Mouse (Mus musculus) testis, postnatal 14 days (tissue): Measurements from ENCODE around the gene Wrap53.
"Not testable (repeated sequence)": the region's sequence is repeated elsewhere in the genome, so short reads cannot be mapped to it uniquely, and the experiment has no call there.

Source experiments
- DNase-seq: peaks from one replicate; pipeline ENCODE4 v3.0.0; 2021; ENCODE audit warnings: low spot score

Gene Wrap53

DNA sequence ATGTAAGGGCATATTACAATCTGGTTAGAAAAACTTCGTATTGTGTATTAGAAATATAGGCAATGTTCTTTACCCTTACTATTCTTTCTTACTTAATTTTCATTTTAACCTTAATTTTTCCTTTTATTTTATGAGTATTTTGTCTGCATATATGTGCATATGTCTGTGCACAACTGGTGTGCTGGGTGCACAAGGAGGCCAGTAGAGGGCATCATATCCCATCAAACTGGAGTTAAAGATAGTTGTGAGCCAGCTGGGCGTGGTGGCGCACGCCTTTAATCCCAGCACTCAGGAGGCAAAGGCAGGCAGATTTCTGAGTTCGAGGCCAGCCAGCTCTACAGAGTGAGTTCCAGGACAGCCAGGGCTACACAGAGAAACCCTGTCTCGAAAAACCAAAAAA is 49.3 kb downstream of the Wrap53 start:
- DNase-seq = not testable (repeated sequence)

DNA sequence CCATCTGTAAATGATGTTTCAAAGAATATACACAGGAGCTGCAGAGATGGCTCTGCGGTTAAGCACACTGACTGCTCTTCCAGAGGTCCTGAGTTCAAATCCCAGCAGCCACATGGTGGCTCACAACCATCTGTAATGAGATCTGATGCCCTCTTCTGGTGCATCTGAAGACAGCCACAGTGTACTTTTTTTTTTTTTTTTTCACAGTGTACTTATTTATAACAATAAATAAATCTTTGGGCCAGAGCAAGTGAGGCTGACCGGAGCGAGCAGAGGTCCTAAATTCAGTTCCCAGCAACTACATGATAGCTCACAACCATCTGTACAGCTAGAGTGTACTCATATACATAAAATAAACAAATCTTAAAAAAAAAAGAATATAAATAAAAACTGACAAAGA is 49.8 kb downstream of the Wrap53 start:
- DNase-seq = not testable (repeated sequence)

DNA sequence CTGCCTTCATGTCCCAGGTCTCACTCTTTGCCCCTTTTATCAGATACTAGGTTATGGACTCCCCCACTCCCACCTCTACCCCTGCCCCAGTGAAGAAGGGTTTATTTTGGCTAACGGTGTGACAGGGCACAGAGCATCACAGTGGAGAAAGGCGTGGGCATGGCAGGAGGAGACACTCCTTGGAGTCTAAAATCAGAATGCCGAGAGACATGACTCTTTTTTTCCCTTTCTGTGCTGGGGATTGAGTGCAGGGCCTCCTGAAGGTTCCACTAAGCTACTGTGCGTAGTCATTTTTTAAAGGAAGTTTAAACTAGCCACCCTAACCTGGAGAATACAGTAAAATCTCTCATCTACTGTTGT is 52.0 kb downstream of the Wrap53 start:
- DNase-seq = no peak

DNA sequence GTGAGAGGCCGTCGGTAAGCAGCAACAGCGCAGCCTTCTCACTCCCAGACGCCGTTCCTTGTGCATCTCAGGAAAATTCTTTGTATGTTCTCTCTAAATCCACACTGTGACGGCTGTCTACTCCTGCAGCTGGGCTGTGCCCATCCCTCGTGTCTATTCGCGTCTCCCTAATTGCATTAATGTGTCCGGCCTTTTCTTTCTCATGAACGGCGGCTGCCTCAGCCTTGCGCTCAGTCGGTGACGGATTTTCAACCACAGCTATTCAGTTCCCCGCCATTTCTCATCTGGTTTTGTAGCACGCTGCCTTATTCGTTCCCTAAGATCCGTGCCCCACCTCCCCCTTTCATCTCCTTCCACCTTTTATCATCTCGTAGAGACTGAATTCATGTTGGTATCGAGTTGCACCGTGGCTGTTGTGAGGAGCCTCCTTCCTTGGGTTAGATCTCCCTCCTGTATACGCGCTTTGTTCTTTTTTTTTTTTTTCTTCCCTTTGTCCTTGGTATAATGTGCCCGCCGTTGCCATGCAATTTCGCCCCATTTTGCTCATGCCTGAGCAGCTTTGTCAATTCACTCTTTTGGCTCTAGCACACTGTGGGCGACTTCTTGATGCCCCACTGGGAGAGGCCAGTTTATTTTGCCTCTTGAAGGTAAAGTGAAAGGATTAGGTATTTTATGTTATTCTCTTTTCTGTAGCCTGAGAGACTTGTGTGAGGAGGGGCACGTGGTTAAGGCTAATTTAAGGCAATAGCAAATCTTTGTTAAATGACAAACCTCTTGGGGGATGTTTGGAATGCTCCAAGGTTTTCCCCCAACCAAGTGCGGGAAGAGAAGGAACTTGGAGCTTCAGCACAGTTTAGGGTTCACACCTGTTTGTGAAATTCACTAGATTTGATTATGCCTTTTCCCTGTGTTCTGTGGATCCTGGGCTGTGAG is 52.7 kb downstream of the Wrap53 start:
- DNase-seq = no peak

DNA sequence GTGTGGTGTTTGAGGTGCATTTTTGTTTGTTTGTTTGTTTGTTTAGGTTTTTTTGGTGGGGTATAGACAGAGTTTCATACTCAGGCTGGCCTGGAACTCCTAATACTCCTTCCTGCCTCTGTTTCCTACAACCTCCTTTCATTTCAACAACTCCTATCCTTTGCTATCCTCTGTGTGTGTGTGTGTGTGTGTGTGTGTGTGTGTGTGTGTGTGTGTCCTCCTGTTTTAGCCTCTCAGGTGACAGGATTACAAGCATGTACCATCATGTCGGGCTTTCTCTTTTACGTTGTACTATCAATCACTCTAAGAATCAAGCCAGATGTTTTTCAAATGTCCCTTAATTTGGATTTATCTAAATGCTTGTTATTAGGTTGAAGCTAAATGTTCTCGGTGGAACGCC is 53.4 kb downstream of the Wrap53 start:
- DNase-seq = no peak

DNA sequence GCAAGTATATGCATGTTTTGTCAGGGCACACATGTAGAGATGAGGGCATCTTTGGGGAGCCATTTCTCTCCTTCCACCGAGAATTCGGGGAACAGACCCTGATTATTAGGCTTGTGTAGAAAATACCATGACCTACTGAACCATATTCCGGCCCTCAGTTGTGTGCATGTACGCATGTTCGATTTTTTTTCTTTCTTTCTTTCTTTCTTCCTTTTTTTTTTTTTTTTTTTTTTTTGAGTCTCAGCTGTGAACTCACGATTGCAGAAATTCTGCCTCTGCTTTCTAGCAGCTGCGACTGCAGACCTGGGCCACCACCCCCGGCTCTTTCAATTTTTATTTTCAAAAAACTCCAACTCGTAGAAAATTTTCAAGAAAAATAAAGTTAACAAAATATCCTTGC is 54.4 kb downstream of the Wrap53 start:
- DNase-seq = no peak

DNA sequence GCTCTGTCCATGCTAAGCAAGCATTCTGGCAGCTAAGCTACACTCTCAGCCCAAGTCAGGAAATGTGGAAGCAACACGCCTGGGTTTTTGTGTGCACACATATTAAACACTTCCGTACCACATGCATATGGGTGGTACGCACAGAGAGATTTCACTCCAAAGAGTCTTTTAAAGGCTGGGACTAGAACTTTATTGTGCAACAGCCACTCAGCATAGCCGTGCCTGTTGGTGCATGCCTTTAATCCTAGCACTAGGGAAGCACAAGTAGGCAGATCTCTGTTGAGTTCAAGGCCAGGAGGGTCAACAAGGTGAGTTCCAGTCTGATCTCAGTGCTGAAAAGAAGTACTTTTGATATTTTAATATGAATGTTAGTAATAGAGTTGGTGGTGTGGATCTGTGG is 56.4 kb downstream of the Wrap53 start:
- no peak for DNase-seq

DNA sequence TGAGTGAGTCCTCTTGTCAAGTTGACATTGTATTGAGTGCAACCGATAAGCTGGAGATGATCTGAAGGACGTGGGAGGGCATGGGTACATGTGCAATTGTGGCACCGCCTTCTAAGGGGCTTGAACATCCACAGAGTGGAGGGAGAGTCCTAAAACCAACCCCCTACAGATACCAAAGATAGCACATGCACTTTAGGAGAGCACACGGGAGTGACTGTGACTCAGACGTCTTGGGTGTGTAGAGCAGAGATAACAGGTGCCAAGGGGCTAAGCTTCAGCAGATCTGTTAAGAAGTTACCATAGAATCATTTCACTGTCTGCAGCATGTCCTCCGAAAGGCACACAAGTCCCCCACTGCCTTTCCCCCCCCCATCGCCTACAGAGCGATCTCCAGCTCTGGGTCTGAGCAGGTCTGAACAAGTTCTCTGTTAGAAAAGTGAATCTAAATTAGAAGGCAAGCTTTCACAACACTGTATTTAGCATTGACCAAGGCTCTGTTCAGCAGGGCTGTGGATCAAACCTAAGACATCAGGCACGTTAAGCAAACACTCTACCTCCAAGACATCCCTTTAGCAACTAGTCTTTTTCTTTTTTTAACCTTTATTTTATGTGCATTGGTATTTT is 58.4 kb downstream of the Wrap53 start:
- no peak for DNase-seq

DNA sequence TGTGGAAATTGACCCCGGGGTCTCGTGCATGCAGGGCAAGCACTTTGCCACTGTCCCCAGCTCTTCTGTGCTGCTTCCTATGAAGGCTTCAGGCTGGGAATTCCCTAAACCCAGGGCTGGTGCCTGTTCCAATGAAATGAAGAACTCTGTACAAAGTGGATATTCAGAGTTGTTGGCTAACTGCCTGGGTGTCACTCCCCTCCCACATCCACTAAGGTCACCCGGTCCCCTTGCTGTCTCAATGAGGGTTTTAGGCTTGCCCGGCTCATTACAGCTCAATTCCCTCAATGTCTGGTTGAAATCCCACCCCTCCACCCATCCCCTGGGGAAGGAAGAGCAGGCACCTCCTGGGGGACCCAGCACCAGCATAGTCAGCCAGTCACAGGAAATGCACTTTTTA is 60.1 kb downstream of the Wrap53 start:
- DNase-seq = peak; percentile 23

DNA sequence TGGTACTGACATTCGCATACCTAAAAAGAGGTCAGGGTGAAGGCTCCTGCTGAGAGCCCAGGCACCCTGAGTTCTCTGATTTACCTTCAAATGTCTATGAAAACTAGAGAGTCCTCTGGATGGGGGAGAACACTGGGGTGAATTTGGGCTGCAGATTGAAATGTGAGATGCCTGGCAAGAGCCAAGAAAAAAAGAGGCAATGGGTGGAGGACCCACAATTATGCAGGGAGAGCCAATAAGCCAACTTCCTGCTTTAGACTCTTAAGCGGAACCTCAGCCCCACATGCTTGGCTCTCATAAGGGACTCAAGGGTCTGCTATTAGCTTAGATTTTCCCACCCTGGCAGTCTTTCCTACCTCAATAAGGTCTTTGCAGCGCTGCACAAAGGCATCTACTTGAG is 63.4 kb downstream of the Wrap53 start:
- DNase-seq = no peak

DNA sequence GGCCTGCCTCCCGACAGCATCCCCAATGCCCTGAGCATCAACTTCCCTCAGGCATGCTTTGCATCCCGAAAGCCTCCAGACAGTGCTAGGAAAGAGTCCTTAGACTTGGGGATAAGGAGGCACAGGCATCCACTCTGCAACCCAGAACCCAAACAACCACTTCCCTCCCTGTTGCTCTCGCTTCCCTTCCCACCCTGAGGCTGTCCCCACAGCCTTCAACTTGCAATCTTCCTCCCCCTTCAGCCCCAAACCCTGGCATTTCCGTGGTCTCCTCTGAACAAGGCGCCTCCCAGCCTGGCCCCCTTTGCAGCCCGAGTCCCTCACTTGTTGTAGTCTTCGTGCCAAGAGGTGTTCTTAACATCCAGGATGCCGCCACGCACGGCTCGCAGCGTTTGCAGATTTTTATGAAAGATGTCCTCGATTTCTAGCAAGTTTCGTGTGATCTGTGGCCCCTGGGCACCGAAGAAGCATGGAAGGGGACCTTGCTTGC is 63.9 kb downstream of the Wrap53 start:
- no peak for DNase-seq

DNA sequence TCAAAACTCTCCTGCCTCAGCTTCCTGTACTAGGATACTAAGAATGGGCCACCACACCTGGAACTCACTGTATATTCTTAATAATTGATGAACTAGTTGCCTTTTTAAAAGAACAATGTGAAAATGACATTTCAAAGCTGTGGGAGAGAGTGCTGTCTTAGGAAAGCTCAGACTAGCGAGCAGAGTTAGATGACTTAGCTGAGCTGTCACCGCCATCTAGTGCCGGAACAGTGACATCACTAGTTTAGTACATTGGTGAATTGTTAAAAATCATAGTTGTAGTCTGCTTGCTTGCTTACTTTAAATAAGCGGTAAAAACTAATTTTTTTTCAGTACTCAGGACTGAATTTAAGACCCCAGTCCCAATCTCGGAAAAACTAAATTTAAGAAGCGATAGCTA is 66.2 kb downstream of the Wrap53 start:
- DNase-seq = no peak
